Mouse (Mus musculus): ENCODE measurements around the gene Lsm4.

GRCm38 (mm10) chr8:70648921-70649320 is 24.1 kb upstream of the Lsm4 start:
- TF ChIP-seq USF1 (IDR thresholded peaks at IDR 0.05; ENCODE audit: low read depth) (no peak), CTCF (IDR thresholded peaks at IDR 0.05; ENCODE audit: control insufficient read depth, insufficient read depth, insufficient read length) (no peak), MAX (IDR thresholded peaks at IDR 0.05) (no peak)
